Mouse (Mus musculus): ENCODE measurements at regions not wholly inside any gene's neighbourhood (a gene's known extent, or its start where the extent isn't known, plus 50 kb on each side); places are given as distances from the start of the nearest gene placed in this dataset.

DNA sequence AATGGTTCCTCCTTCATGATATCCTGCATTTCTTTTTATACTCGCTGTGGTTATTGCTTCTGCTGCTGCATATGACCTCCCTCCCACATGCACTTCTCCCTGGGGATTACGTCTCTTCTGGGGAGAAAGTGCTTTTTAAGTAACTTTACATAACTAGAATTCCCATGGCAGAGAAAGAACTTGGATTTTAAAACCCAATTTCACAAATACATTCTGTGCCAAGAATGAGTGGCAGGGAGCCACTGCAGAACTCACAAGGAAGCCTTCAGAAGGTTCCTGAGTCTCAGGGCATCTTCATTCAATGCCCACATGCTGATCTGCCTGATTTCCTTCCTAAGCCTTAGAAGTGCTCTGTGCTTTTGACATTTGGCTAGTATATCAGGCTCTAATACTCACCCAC, 259.8 kb downstream of the Myh15 start:
- TF ChIP-seq EP300 (IDR thresholded peaks at IDR 0.05; ENCODE audit: low read depth) (no peak), CTCF (IDR thresholded peaks at IDR 0.05; ENCODE audit: low read depth) (no peak)

All from liver, postnatal 0 days (tissue).